Mouse (Mus musculus): ENCODE measurements around the gene Eed.
"Not testable (repeated sequence)": the region's sequence is repeated elsewhere in the genome, so short reads cannot be mapped to it uniquely, and the experiment has no call there.

Eed gene

DNA sequence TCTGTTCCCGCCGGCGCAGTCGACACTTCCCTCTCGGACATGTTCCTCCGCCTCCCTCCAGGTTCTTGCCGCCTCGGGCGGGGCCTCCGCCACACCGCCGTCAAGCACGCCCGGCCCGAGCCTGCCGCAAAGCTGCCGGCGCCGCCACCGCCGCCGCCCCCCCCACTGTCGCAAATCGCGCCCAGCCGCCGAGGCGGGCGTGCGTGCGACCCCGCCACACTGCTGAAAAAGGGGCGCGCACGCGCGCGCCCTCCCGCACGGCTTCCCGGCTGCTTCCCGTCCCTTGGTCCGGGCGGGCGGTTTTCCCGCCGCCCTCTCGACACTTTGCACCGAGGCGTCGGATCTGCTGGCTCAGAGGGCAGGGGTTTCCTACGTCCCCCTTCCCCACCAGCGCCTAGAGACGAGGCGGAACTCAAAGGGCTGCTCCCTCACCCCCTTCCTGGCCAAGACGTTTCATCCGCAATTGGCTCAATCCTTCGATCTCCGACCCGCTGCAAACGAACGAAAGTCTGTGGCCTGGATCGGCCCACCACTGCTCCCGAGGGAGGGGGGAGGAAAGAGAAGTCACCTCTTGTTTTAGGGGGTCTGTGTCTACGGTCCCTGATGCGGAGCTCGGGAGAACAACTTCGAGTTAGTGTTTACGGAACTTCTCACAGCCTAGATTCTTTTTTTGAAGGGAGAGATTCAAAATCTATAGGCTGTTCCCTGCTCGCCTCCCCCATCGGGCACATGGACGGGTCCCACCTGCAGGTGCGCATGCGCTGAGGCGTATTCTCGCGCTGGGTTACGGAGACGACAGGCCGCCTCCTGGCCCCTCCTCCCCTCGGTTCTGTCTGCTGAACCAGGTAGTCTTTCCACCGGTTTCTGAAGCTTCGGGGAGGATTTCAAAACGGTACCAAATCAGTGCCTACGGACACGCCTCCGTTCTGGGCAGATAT lies at the start of gene Eed:
Gene Eed, minus strand, starts transcription at position 499 of the 938 bp plus-strand sequence.
- peak; percentile 96 for DNase-seq (ENCODE audit: low spot score)

DNA sequence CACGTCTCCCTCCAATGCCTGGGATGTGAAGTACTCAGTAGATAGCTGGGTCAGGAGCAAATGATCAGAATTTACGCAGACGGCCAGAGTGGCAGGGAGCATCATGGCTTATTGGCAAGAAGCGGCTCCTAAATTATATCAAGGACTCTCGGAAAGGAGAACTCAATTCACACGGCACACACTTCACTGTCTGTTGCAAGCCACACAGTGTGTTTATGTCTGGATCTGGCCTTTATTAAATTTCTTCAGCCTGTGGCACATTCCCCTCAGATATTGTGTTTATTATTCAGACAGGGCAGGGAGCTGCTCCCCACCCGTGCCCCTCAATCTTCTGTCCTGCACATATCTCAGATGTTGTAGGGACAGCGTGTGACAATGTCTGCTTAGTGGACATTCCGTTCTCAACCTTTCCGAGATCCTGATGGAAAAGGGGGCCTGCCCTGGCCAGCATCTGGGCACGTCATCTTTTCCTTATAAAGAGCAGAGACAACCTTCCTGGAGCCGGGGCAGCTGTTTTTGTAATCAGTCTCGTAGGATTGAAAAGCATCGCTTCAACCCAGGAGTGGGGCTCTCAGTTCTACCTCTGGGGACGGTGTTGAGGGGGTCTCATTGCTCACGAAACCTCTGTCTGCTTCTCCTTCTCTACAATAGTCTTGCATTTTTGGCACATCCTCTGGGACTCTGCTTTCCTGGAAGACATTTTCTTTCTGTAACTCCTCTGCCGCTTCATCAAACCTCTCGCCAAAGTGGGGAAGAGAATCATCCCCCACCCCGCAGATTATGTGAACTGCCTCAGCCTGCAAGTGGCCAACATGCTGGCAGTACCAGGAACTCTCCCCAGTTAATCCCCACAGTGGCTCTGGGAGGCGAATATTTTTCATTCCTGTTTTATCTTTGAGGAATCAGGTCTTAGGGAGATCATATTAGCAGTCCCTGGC lies 49.0 kb upstream of the Eed start:
- no peak for DNase-seq (ENCODE audit: low spot score)

DNA sequence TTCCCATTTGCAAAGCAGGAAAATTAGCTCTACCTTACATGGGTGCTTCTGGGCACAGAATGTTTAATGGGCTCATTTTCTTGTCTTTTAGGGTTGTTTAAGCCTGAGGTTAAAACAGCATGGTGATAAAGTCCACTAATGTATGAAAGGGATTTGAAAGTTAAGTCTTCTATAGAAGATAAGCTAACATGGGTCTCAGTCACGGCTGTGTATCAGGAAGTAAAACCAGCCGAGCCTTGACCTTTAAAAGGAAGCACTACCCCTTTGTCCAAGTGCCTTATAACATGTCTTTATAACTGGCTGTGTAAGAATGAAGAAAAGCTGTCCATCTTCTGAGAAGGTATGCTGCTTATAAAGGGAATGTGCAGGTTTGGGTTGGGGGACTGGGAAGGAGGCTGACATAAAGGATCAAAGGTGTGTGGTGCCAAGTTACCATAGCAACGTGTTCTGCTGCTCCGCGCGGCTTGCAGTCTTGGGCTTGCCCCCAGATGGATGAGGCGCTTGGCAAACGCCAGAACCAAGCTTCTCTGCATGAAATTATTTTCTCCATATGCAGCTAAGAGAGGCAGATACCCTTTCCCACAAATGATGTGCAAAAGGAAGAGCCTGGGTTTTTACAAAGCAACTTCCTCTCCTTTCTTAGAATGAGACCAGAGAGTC lies 48.2 kb upstream of the Eed start:
- DNase-seq (ENCODE audit: low spot score): no peak

DNA sequence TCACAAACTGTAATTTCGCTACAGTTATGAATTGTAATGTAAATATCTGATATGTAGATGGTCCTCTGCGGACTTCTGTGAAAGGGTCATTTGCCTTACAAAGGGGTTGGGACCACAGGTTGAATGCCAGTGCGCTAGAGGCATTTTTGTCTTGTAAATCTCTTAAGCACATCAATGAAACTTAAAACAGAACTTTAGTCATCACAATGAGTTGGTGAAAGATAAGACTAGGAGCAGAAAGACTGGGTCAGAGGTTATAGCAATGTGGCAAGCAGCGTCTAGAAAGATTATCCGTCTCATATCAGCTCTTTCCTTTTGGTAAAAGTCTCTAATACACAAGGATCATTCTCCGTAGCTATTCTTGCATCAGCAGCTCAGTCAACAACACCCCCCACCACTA lies 44.2 kb upstream of the Eed start:
- DNase-seq (ENCODE audit: low spot score): no peak

DNA sequence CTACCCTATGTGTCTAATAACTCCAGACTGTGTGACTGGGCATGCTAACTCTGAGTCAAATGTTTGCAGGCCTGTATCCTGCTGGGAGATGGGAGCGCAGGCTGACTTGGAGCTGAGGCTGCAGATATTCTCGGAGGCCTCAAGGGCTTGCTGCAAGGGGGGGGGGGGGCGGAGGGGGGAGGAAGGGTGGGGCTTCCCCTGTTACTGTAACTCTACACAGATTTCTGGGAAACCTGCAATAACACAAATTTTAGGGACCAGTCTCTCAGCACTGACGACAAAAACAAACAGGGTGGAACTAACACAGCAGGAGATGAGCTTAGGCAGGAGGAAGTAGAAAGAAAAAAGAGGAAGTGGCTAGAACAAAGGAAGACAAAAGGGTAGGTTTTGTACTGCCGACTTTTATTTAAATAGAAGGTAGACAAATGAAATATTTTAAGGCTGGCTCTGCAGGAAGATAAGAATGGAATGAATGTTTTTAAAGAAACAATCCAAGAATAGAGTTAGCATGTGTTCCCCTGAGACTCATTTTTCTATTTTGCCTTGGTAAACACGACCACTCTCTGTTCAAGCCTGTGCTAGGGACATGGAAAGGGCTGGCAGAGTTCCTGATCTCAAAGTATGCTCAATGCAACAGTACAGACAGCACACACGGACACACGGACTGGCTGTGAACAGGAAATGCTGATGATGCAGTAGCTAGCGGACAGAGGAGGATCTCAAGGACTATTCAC lies 42.4 kb upstream of the Eed start:
- DNase-seq (ENCODE audit: low spot score): no peak

DNA sequence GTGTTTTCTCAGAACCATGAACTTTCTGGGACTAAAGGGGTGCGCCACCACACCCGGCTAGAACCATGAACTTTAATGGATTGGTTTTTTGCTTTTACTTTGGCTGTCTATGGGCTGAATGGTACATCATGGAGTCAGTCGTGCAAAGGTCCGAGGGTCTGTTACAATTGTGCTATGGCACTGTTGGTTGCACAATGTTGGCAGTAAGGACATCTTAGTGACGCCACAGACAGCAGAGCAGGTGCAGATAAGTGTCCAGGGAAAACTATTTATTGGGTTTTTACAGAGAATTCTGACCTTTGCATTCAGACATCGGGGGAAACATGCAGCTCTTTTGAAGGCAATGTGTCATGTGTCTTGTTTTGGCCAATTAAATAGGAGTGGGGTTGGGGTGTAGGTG lies 39.5 kb upstream of the Eed start:
- no peak for DNase-seq (ENCODE audit: low spot score)

DNA sequence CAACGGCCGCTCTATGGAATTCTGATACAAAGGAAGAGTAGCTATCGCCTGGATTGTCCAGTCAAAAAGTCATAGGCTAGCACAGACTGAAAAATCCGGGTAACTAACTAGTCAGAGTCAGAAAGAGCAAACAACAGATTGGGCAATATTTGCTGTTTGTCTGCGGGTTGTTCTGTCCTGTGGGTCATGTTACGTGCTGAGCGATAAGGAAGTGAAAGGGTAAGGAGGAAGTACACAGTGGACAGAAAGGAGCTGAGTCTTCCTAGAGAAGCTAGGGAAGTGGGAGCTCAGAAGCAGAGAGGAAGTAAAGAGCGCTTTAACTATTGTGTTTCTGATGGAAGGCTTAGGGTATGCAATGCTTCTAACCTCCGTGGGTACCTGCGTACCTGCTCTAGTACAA lies 38.8 kb upstream of the Eed start:
- DNase-seq (ENCODE audit: low spot score): no peak

DNA sequence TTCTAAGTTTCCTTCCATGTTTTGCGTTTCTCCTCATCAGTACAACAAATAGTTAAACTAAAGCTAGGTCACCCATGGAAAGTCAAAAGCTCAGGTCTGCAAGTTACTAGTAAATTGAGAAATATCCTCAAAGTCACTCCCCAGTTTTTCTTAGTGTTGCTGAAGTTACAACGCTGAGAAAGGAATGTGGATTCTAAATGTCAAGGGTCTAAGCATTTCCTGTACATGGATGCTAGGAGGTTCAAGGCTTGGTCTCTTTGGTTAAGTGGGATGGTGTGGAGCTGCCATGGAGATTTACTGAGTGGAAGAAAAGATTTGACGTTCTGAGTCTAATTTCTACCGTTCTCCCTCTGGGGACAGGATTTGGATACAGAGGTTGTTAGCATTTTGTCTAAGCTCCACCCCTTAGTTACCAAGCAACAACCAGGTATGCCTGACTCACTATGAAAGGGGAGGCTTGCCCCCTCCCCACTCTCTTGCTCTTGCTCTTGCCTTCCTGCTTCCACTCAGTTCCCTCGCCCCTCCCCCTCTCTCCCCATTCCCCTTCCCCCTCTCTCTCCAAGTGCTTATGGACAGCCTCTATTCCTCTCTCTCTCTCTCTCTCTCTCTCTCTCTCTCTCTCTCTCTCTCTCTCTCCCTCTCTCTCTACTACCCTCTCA lies 36.3 kb upstream of the Eed start:
- DNase-seq (ENCODE audit: low spot score): no peak

DNA sequence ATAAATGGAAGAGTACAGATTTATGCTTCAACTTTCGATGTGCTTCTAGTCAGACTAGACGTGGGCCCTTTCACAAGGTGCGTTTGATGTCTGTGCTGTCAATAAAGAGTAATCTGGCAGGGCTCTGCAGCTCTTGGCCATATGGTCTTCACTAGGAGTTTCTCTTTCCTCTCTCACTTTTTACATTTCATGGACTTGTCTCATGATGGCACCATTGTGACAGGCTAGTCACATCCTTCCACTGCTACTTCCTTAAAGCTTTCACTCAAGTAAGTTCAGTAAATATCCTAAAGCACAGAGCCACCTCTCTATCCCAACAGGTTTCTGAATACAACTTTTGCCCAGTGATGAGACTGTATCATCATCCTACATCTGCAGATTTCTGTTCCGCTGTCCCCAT lies 35.7 kb upstream of the Eed start:
- DNase-seq (ENCODE audit: low spot score): no peak

DNA sequence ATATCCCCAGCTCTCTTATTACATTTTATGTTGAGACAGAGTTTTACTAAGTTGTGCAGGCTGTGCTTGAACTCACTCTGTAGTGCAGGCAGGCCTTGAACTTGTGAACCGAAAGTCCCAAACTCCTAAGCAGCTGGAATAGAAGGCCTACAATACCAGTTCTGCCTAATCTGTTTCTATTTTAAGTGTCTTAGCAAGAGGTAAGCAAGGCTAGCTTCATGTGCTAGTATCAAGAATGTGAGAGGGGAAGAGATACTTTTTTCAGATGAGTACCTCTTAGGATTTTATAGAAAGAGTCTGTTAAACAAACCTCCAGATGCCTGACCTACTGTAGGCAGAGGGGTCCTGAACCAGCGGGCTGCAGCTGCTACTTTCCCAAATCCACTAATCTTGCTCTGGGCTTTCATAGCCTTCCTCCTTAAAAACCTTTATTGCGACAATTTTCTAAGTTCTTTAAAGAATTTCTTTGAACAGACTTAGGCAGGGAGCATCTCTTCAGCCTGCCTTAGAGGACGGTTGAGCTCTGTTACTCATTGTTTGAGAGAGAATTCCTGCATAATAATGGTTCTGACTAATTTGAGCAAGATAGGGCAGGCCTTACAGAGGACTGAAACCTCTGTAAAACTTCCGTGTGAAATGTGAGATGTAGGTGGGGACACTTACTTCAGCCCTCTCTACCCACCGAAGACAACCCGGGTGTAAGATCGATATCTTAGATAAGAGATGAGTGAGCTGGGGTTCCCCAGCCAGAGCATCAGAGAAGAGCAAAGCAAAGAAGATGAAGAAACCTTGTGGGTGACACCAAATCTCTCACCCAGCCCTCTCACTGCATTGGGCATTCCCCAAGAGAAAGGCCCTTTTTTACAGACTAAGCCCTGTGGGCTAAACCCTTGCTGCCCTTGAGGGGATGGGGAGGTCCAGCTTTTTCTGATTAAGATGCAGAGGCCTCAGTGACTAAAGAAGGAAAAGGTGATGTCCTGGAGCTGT lies 26.2 kb upstream of the Eed start:
- DNase-seq (ENCODE audit: low spot score): no peak

DNA sequence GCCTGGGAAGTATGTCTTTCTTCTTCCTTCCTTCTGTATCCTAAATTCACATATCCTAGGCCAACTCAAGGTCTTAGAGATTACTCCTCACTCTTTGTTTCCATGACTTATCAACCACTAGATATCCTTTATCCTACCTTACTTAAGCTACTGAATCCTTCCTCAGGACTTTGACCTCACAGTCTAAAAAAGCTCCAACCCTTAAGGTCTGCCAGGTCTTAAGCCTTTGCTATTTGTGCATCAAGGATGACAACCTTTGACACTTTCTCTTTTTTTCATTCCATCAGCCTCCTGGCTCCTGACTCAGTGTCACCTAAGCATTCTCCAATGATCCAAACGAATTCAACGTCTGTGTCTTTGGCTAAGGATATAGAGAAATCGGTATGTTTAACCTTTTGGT lies 24.0 kb upstream of the Eed start:
- DNase-seq (ENCODE audit: low spot score): no peak

DNA sequence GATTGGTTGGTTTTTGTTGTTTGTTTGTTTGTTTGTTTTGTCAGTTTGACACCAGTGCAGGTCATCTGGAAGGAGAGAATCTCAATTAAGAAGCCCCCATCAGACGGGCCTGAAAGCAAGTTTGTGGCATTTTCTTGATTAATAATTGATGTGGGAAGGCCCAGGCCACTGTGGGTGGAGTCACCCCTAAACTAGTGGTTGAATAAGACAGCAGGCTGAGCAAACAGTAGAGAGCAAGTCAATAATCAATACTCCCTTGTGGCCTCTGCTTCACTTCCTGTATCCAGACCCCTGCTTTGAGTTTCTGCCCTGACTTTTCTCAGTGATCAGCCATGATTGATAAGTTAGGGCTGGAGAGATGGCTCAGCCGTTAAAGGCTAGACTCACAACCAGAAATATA lies 21.6 kb upstream of the Eed start:
- DNase-seq (ENCODE audit: low spot score): no peak

DNA sequence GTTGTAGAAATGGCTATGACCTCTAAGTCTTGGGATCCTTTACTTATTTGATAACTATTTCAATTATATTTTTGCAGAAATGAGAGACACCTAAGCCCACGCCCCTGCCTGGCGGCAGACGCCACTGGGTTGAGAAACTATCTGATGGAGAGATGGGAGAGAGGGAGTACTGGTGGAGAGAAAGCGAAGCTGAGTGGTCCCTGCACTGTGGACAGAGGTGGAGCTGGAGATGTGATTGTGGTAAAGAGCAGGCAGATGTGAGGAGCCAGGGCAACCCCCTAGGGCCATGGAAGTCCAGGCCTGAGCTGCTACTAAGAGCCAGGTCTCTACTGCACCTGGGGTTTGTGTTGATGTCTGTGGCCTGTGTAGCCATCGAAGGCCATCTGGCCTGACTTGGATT lies 18.7 kb upstream of the Eed start:
- DNase-seq (ENCODE audit: low spot score): no peak

DNA sequence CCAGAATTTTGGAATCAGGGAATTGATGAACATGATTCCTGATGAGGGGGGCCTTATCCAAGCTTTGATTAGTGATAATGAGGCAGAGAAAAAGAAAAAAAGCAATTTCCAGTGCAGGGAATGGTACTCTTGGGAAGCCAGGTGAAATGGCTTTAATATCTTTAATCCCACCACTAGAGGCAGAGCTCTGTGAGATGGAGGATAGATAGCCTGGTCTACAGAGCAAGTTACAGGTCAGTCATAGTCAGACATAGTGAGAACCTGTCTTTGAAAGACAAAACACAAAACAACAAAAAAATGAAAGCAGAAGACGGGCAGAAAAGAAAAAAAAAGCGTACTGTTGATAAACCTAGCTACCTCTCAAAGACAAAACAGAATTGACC lies 17.8 kb upstream of the Eed start:
- no peak for DNase-seq (ENCODE audit: low spot score)

DNA sequence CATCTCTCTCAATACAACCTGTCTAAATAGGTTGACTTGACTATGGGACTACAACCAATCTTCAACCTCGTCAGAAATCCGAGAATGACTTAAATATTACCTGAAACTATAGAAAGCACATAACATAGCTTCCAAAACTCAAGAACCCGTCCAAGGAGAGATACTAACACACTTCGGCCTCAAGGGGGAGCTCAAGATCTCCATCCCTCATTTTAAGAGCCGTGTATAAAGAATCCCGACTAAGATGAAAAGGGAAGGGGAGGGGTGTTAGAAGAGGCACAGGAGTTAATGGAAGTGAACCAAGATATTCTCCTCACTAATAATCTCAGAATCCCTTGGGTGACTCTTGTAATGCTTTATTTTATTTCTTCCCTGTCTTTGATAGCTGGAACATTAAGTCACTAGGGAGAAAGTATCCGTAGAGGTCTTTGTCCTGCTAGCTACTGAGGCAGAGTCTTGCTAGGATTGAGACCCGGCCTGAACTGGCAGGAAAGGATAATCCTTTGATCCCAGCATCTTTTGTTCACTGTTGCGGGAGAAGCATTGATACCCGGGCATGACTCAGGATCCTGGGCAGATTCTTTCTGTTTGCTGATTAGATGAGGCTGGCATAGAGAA lies 17.3 kb upstream of the Eed start:
- DNase-seq (ENCODE audit: low spot score): no peak

DNA sequence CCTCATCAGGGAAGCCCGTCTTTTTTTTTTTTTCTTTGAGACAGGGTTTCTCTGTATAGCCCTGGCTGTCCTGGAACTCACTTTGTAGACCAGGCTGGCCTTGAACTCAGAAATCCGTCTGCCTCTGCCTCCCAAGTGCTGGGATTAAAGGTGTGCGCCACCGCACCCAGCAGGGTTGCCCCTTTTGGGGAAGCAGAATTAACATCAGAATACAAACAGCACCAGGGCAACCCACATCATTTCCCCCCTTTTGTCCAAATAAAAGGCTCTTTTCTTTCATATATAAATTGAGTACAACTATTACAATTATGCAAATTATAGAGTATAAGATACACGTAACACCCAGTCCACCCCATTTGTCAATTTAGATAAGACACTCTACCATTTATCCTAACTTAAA lies 16.7 kb upstream of the Eed start:
- not testable (repeated sequence) for DNase-seq (ENCODE audit: low spot score)

DNA sequence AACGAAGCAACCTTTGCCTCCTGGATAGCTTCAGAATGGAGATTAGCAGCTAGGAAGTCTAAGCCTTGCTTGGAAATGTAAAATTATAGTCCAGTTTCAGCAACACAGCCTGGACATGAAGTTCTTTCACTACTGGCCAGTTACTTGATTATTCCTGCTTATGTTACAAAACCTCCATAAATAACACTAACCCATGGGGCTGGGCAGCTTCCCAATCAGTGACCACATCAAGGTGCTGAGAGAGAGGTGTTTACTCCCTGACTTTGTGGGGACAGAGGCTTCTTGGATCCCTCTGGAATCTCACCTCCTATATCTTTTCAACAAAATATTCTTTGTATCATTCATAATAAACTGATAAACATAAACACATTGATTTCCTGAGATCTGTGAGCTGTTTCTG lies 12.3 kb upstream of the Eed start:
- DNase-seq (ENCODE audit: low spot score): no peak

DNA sequence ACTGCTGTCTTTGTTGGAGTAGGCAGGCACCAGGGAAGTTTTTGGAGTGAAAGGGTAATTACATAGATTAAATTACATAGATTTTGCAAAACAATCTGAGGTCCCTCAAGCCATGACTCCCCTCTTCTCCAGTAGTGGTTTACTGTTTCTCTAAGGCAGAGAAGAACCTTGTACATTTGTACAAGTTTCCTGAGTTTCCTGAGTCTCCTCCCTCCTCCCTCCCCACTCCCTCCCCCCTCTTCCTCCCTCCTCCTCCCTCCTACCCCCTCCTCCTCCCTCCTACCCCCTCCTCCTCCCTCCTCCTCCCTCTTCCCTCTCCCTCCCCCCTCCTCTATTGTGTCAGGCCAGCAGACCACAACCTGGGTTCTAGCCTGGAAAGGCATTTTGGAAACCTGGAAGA lies 3.6 kb upstream of the Eed start:
- no peak for DNase-seq (ENCODE audit: low spot score)

DNA sequence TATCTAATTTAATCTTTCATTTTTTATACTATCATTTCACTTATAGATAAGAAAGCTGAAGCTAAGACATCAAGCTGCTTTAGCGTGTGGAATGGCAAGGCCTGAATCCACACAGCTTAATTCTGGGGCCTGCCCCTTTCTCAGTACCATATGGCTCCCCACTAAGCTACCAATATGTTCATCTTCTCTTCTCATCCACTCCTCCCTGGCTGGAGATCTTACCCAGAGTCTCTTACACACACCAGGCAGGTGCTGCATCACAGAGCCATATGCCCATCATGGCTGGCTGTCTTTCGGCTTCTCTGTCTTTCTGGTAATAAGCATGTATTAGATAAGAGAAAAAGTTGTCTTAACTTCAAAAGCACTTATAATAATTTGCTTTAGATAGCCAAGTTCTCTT lies 2.7 kb upstream of the Eed start:
- DNase-seq (ENCODE audit: low spot score): no peak

DNA sequence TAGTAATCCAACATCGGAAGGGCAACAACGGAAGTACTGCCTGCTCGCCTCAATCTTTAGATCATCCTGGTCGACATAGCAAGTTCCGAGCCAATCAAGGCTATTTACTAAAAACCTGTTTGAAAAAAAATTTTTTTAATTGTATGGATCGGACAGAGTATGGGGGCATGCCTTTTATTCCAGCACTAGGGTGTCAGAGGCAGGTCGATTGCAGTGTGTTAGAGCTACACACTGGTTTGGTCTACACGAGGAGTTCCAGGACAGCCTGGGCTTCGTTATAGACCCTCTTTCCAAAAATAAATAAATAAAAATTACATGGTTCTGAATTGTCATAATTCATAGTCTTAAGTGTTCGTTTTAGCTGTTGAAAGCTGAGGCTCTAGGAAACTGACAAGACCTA lies 774 bp upstream of the Eed start:
- no peak for DNase-seq (ENCODE audit: low spot score)
